Mouse (Mus musculus) lung, postnatal 0 days (tissue): Measurements from ENCODE around the gene Parp8.

ENCODE experiments used
- CTCF ChIP-seq: IDR thresholded peaks from 2 replicates; pipeline ENCODE4 v1.5.1; 2016; ENCODE audit warnings: antibody characterized with exemption, mild to moderate bottlenecking
- EP300 ChIP-seq: IDR thresholded peaks from 2 replicates; pipeline ENCODE4 v1.6.1; 2016; ENCODE audit warnings: antibody characterized with exemption, mild to moderate bottlenecking, control low read depth

DNA sequence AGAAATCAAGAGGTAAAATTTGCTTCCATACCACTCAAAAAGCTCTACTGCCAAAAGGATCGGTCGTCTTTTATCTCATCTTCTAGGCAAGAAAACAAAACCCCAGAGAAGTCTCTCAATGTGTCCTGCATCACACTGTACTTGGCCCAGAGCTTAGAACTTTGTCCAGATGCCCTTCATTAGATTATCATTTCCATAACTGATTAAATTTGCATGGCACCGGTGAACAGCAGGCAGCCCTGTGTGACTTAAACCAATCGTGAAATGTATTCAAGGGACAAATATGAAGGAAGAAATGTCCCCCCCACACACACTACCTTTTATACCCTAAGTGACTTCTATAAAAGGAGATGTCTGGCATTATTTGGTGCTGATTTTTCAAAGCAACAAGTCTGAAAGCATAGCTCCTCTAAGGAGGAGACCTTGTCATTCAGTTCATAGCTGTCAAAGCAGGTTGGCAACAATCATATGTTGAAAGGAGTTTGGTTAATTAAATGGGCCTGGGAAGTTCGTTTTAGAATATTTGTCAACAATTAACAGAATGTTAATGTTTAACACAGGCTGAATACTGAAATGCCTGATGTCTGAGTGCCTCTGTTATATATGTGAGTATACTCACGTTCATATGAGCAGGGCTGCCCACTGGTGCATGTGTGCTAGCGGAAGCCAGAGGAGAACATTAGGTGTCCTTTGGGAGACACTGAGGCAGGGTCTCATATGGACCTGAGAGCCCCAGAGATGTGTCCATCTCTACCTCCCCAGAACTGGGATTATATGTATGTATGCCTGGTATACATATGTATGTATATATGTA lies 66.4 kb downstream of the Parp8 start:
- TF ChIP-seq CTCF (no peak), EP300 (no peak)
